Mouse (Mus musculus): ENCODE measurements around the gene Casp8. TPM values are rescaled to one million over a fixed set of nuclear protein-coding genes. Genes with fewer than 3 reads are reported as not detected.
A peak's percentile ranks its signal among the peaks of the same experiment; 100 is the strongest.
"Not testable (repeated sequence)": the region's sequence is repeated elsewhere in the genome, so short reads cannot be mapped to it uniquely, and the experiment has no call there.

The Casp8 gene
- total RNA-seq, 1 experiment from 2014 or later = 128 TPM

DNA sequence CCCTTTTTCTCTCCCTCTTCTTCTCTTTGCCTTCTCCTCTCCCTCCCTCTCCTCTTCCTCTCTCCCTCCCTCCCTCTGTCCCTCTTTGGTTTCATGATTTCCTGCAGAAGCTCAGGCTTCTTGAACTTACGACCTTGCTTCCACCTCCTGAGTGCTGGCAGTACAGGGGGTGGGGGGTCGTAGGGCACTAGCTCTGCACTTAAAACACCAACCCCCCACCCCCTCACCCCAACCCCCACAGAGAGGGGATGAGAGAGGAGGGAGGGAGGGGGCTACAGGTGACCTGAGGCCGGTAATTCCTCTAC, 837 bp downstream of the Casp8 start:
- no peak; the same call in 1 of the 2 replicates for ATAC-seq (replicated peaks; ENCODE audit: insufficient number of reproducible peaks, low FRiP score, low TSS enrichment, poor library complexity, severe bottlenecking)

DNA sequence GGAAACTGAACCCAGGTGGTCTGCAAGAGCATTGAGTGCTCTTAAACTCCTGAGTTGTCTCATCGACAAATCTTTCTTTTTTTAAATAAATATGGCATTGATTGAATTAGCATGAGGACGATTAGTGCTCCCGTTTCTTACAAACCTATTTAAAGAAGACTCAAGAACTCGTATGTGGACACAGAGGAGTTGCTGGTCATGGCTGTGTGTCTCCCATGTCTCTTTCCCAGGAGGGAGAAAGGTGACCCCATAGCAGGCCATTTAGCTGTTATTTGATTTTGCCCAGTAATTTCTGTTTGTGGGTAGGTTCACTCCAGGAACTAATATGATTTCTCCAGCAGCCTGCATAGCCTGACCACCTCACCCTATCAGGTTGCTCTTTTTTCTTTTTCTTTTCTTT, 1.7 kb downstream of the Casp8 start:
- no peak for ATAC-seq (replicated peaks; ENCODE audit: insufficient number of reproducible peaks, low FRiP score, low TSS enrichment, poor library complexity, severe bottlenecking)

DNA sequence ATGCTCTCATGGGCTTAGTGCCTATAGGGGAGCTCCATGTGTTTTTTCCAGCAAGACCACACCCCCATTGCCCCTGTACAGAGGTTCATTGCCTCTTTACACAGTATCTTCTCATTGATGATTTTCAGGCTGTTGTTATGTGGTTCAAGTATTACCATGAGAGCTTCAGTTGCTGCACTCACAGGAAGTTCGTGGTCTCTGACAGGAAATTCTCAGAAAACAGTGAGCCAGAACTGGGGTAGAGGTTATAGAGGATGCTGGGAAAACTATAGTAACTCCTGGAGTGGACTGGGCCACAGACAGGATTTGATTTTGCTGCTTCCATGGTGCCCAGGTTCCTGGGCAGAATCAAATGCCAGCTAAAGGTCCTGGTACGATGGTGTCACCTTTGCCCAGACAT, 2.2 kb downstream of the Casp8 start:
- peak; percentile 29; the same call in 1 of the 2 replicates for ATAC-seq (replicated peaks; ENCODE audit: insufficient number of reproducible peaks, low FRiP score, low TSS enrichment, poor library complexity, severe bottlenecking)

GRCm38 (mm10) chr1:58798911-58799310, 3.7 kb downstream of the Casp8 start:
- no peak for ATAC-seq (replicated peaks; ENCODE audit: insufficient number of reproducible peaks, low FRiP score, low TSS enrichment, poor library complexity, severe bottlenecking)

- not testable (repeated sequence) for ATAC-seq (replicated peaks; ENCODE audit: insufficient number of reproducible peaks, low FRiP score, low TSS enrichment, poor library complexity, severe bottlenecking)
Observed at GRCm38 (mm10) chr1:58800644-58801043, 5.5 kb downstream of the Casp8 start.

GRCm38 (mm10) chr1:58801558-58802285, 6.5 kb downstream of the Casp8 start:
- ATAC-seq (replicated peaks; ENCODE audit: insufficient number of reproducible peaks, low FRiP score, low TSS enrichment, poor library complexity, severe bottlenecking) = no peak

- ATAC-seq (replicated peaks; ENCODE audit: insufficient number of reproducible peaks, low FRiP score, low TSS enrichment, poor library complexity, severe bottlenecking) = peak; percentile 94
Observed at GRCm38 (mm10) chr1:58802322-58803273, 7.4 kb downstream of the Casp8 start.

- no peak for ATAC-seq (replicated peaks; ENCODE audit: insufficient number of reproducible peaks, low FRiP score, low TSS enrichment, poor library complexity, severe bottlenecking)
Observed at GRCm38 (mm10) chr1:58803531-58803930, 8.4 kb downstream of the Casp8 start.

DNA sequence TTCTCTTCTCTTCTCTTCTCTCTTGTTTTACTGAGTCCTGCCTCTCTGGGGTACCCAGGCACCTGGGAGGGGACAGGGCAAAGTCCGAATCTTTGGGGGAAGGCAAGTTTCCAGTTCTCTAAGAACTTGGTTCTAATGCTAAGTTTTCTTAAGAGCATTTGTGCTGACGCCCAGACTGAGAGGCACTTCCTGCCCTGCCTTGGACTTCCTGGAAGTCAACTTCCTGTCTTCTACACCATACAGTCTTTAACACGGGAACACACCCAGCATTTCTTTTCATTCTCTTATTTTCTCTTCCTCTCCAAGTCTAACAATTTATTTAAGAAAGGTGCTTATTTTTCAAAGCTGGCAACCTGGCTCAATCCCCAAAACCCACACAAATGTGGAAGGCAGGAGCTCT, 11.5 kb downstream of the Casp8 start:
- ATAC-seq (replicated peaks; ENCODE audit: insufficient number of reproducible peaks, low FRiP score, low TSS enrichment, poor library complexity, severe bottlenecking) = no peak

DNA sequence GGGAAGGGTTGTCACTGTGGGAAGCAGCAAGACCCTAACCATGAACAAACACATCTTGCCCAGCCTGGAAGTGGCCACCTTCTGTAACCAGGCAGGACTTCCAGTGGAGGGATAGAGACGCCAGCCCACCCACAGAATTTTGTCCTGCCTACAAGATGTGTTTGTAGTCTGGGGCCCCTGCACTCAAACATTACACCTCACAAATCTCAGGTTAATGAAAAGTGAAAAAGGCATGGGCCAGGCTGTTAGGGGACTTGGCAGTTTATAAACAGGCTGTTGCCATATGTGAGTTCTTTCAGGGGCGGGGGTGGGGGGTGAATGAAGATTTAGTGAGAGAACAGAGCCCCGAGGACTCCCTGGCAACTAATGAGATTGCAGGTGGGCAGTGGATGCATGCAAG, 31.1 kb downstream of the Casp8 start:
- ATAC-seq (replicated peaks; ENCODE audit: insufficient number of reproducible peaks, low FRiP score, low TSS enrichment, poor library complexity, severe bottlenecking) = no peak

DNA sequence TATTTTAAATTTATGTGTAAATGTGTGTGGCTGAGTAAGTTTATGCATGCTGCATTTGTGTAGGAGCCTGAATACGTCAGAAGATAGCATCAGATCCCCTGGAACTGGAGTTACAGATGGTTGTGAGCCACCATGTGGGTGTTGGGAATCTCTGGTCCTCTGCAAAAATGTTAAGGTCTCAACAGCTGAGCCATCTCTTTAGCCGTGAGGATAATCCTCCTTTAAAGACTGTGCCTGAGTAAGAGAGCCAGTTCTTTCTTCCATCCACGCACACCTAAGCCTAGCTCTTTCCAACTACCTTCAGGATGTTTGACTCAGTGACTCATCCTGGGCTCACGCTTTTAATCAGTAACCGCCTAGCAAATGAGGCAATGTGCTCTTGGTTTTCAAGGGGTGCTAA, 35.6 kb downstream of the Casp8 start:
- ATAC-seq (replicated peaks; ENCODE audit: insufficient number of reproducible peaks, low FRiP score, low TSS enrichment, poor library complexity, severe bottlenecking) = no peak

GRCm38 (mm10) chr1:58832198-58832597, 37.0 kb downstream of the Casp8 start:
- no peak for ATAC-seq (replicated peaks; ENCODE audit: insufficient number of reproducible peaks, low FRiP score, low TSS enrichment, poor library complexity, severe bottlenecking)

DNA sequence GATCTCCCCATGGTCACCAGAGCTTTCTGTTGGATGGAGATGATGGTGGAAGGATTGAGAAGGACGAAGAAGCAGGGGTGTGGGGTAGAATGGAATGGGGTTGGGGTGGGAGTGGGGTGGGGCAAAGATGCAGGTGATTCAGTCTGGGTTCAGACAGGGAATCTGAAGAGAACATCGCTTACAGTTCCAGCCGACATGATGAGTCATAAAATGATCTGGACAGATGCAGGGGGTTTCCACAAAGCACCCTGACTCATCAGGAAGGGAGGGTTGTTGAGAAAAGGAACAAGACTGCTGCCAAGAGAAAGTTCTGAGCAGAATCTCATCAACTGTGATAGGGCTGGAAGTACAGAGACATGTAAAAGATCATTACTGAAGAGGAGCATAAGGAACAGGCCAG, 61.6 kb downstream of the Casp8 start:
- ATAC-seq (replicated peaks; ENCODE audit: insufficient number of reproducible peaks, low FRiP score, low TSS enrichment, poor library complexity, severe bottlenecking) = not testable (repeated sequence)

- ATAC-seq (replicated peaks; ENCODE audit: insufficient number of reproducible peaks, low FRiP score, low TSS enrichment, poor library complexity, severe bottlenecking) = not testable (repeated sequence)
Observed at GRCm38 (mm10) chr1:58859131-58859530, 64.0 kb downstream of the Casp8 start.

DNA sequence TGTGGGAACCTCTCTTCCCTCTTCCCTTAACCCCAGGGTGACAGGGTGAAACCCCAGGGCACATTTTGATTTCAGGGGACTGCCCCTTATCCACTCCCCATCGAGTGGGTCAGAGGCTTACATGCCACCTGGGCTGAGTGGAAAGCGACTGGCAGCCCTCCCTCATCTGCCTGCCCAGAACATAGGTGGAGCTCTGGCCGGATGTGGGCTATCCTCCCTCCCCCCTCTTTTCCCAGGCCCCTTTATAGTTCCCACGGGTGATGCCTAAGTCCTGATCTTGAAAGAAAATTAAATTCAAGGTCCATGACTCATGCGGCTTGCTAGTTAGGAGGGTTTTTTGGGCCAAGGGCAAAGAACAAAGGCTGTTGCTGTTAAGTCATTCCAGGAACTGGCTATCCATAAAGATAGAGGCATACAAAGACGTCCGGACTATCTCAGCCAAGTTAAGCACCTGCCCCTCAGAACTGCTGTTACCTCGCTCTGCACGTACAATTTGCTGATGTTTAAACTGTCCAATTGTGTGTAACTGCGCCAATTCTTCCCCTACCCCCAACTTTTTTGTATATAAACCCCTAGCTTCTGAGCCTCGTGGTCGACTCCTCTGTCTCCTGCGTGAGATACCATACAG, 64.7 kb downstream of the Casp8 start:
- ATAC-seq (replicated peaks; ENCODE audit: insufficient number of reproducible peaks, low FRiP score, low TSS enrichment, poor library complexity, severe bottlenecking) = not testable (repeated sequence)

- peak; percentile 97 for ATAC-seq (replicated peaks; ENCODE audit: insufficient number of reproducible peaks, low FRiP score, low TSS enrichment, poor library complexity, severe bottlenecking)
Observed at GRCm38 (mm10) chr1:58860586-58860985, 65.4 kb downstream of the Casp8 start.

GRCm38 (mm10) chr1:58876500-58876899, 81.3 kb downstream of the Casp8 start:
- peak; percentile 59 for ATAC-seq (replicated peaks; ENCODE audit: insufficient number of reproducible peaks, low FRiP score, low TSS enrichment, poor library complexity, severe bottlenecking)

DNA sequence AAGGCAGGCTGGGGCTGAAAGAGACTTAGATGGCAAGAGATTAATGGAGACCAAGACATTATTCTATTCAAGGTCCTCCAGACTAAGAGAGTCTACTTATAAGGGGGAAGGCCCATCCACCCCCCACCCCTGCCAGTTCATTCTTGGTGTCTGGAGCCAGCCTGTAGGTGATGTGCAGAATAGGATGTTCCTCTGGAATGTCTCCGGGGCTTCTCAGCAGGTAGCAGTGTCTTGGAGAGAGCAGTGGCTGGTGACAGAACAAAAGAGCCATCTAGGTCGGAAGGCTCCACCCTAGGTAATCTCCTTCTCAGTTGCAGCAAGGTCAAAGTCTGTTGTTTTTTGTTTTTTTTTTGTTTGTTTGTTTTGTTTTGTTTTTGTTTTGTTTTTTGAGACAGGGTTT, 84.1 kb downstream of the Casp8 start:
- ATAC-seq (replicated peaks; ENCODE audit: insufficient number of reproducible peaks, low FRiP score, low TSS enrichment, poor library complexity, severe bottlenecking) = not testable (repeated sequence)

DNA sequence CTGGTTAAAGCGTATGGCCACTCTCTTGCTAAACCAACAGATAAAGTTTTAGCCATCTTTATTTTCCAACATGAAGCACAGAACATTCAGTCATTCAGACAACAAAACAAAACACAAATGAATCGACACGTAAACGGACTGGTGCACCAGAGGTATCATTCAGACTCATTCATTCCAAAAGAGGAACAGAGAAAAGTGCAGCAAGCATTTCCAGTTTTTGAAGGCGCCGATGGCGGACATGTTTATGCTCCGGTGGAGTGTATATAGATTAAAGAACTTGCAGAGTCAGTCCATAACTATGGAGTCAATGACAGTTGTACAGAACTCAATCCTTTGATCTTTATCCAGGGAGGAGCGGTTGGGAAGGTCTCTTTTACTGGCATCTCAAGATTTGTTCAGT, 88.1 kb downstream of the Casp8 start:
- ATAC-seq (replicated peaks; ENCODE audit: insufficient number of reproducible peaks, low FRiP score, low TSS enrichment, poor library complexity, severe bottlenecking) = not testable (repeated sequence)
